Mouse (Mus musculus) stomach, postnatal 0 days (tissue): ENCODE results near the gene Ell.

Experiments
- CTCF ChIP-seq: IDR thresholded peaks from 2 replicates; pipeline ENCODE4 v1.5.1; 2016; ENCODE audit warnings: antibody characterized with exemption, low read depth, mild to moderate bottlenecking, moderate library complexity
- EP300 ChIP-seq: optimal IDR thresholded peaks from 2 replicates; pipeline ENCODE3; 2016; ENCODE audit warnings: antibody characterized with exemption

DNA sequence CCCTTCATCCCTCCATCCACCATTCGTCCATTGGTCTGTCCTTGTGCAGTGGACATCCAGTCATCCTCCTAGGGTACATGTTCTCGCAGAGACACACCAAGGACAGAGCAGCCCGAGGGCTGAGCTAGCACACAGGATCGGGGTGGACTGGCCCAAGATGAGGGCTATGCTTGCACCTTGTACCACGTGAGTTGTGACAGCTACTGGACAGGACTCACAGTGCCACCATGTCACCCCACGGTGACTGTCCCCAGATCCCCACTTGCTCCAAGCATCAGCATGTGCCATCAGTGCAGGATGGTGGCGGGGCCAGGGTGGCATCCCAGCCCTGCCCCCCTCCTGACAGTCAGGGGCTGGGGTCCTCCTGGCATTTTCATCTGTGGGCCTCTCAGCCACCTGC, 65.3 kb downstream of the Ell start:
- no peak for TF ChIP-seq CTCF
- no peak for TF ChIP-seq EP300
